Mouse (Mus musculus): ENCODE data around the gene Rtn4. TPM values are rescaled to one million over a fixed set of nuclear protein-coding genes. Genes with fewer than 3 reads are reported as not detected.
"Not testable (repeated sequence)": the region's sequence is repeated elsewhere in the genome, so short reads cannot be mapped to it uniquely, and the experiment has no call there.

Gene Rtn4
- 57.1 and 63.7 TPM in 2 replicates for polyA plus RNA-seq (2015; fragmentation: Nextera tagmentation; extraction: Ambion mirVana)

- 0 out of 2 replicates have a peak, but pooled peaks cover 4% of the 10 kb centered on the region for H3K4me1 ChIP-seq
- peak within 1 kb of the TSS; percentile 92 for H3K4me3 ChIP-seq (replicated peaks)
- no peaks in the 10 kb centered on the region for H3K36me3 ChIP-seq
- H3K27ac ChIP-seq, result peak within 1 kb of the TSS; percentile 97
- H3K27me3 ChIP-seq (replicated peaks), result no peaks in the 10 kb centered on the region
- H3K9me3 ChIP-seq, result no peaks in the 10 kb centered on the region
- peak; percentile 98 for ATAC-seq (ENCODE audit: insufficient read depth, low FRiP score, low read depth)
- H3K4me2 ChIP-seq, result peak within 1 kb of the TSS; percentile 53
- peak within 1 kb of the TSS; percentile 96 for H3K9ac ChIP-seq
- WGBS, result under 1% methylated on average over 43 of the region's 43 CpGs
Measured at GRCm38 (mm10) chr11:29692683-29693272, at the start of gene Rtn4. Gene Rtn4 (plus strand): TSS chr11:29692947.

- Histone ChIP-seq H3K4me3 (replicated peaks) (no peak overlapping the region), H3K4me2 (no peak overlapping the region), H3K36me3 (no peaks in the 10 kb centered on the region), H3K27ac (no peak overlapping the region), H3K9me3 (no peaks in the 10 kb centered on the region), H3K9ac (no peak overlapping the region), H3K27me3 (replicated peaks) (no peaks in the 10 kb centered on the region), H3K4me1 (no peaks in the 10 kb centered on the region)
- 86% methylated on average over 1 of the region's 1 CpGs for WGBS
- no peak for ATAC-seq (ENCODE audit: insufficient read depth, low FRiP score, low read depth)
Measured at GRCm38 (mm10) chr11:29644421-29644820, 48.3 kb upstream of the Rtn4 start.

GRCm38 (mm10) chr11:29645411-29646066, 47.2 kb upstream of the Rtn4 start:
- Histone ChIP-seq H3K36me3 (no peaks in the 10 kb centered on the region), H3K4me1 (no peaks in the 10 kb centered on the region), H3K4me3 (replicated peaks) (no peak overlapping the region), H3K9me3 (no peaks in the 10 kb centered on the region), H3K9ac (no peak overlapping the region), H3K27me3 (replicated peaks) (no peaks in the 10 kb centered on the region), H3K27ac (no peak overlapping the region), H3K4me2 (no peak overlapping the region)
- ATAC-seq (ENCODE audit: insufficient read depth, low FRiP score, low read depth), result 0 out of 2 replicates have a peak, but pooled peaks have one; percentile 7
- 73% methylated on average over 5 of the region's 5 CpGs for WGBS

- Histone ChIP-seq H3K4me2 (no peak overlapping the region), H3K4me3 (replicated peaks) (no peak overlapping the region), H3K27ac (no peak overlapping the region), H3K4me1 (no peaks in the 10 kb centered on the region), H3K9ac (no peak overlapping the region), H3K9me3 (no peaks in the 10 kb centered on the region), H3K27me3 (replicated peaks) (no peaks in the 10 kb centered on the region), H3K36me3 (no peaks in the 10 kb centered on the region)
- ATAC-seq (ENCODE audit: insufficient read depth, low FRiP score, low read depth), result no peak
- WGBS, result 53% methylated on average over 6 of the region's 6 CpGs
Measured at GRCm38 (mm10) chr11:29647568-29648319, 45.0 kb upstream of the Rtn4 start.

GRCm38 (mm10) chr11:29655381-29655780, 37.4 kb upstream of the Rtn4 start:
- not testable (repeated sequence) for H3K4me2 ChIP-seq; ATAC-seq (ENCODE audit: insufficient read depth, low FRiP score, low read depth)
- 92% methylated on average over 3 of the region's 3 CpGs for WGBS

GRCm38 (mm10) chr11:29660740-29661139, 32.0 kb upstream of the Rtn4 start:
- no peak overlapping the region for H3K9ac ChIP-seq
- no peak overlapping the region for H3K4me2 ChIP-seq
- H3K4me3 ChIP-seq (replicated peaks), result no peak overlapping the region
- peak; percentile 35; the same call in 1 of the 2 replicates for ATAC-seq (ENCODE audit: insufficient read depth, low FRiP score, low read depth)
- 76% methylated on average over 2 of the region's 2 CpGs for WGBS
- no peaks in the 10 kb centered on the region for H3K27me3 ChIP-seq (replicated peaks)
- no peak overlapping the region for H3K27ac ChIP-seq
- no peaks in the 10 kb centered on the region for H3K4me1 ChIP-seq
- no peaks in the 10 kb centered on the region for H3K36me3 ChIP-seq
- no peaks in the 10 kb centered on the region for H3K9me3 ChIP-seq

More at GRCm38 (mm10) chr11:29655381-29655780, 37.4 kb upstream of the Rtn4 start:
- not testable (repeated sequence) for H3K27me3 ChIP-seq (replicated peaks); H3K4me1 ChIP-seq; H3K9ac ChIP-seq; H3K9me3 ChIP-seq; H3K4me3 ChIP-seq (replicated peaks); H3K27ac ChIP-seq; H3K36me3 ChIP-seq

- 95% methylated on average over 3 of the region's 3 CpGs for WGBS
Measured at GRCm38 (mm10) chr11:29667634-29668033, 25.1 kb upstream of the Rtn4 start.

GRCm38 (mm10) chr11:29669706-29670105, 23.0 kb upstream of the Rtn4 start:
- H3K4me3 ChIP-seq (replicated peaks), result no peak overlapping the region
- H3K4me1 ChIP-seq, result no peaks in the 10 kb centered on the region
- no peak overlapping the region for H3K27ac ChIP-seq
- 69% methylated on average over 4 of the region's 4 CpGs for WGBS
- no peaks in the 10 kb centered on the region for H3K36me3 ChIP-seq
- no peak overlapping the region for H3K4me2 ChIP-seq
- no peaks in the 10 kb centered on the region for H3K9me3 ChIP-seq
- no peak for ATAC-seq (ENCODE audit: insufficient read depth, low FRiP score, low read depth)
- no peaks in the 10 kb centered on the region for H3K27me3 ChIP-seq (replicated peaks)
- H3K9ac ChIP-seq, result no peak overlapping the region

More at GRCm38 (mm10) chr11:29667634-29668033, 25.1 kb upstream of the Rtn4 start:
- H3K27me3 ChIP-seq (replicated peaks), result no peaks in the 10 kb centered on the region
- no peaks in the 10 kb centered on the region for H3K4me1 ChIP-seq
- ATAC-seq (ENCODE audit: insufficient read depth, low FRiP score, low read depth), result no peak
- H3K4me2 ChIP-seq, result no peak overlapping the region
- no peaks in the 10 kb centered on the region for H3K9me3 ChIP-seq
- no peak overlapping the region for H3K4me3 ChIP-seq (replicated peaks)
- no peak overlapping the region for H3K27ac ChIP-seq
- no peaks in the 10 kb centered on the region for H3K36me3 ChIP-seq
- H3K9ac ChIP-seq, result no peak overlapping the region

GRCm38 (mm10) chr11:29673359-29673758, 19.4 kb upstream of the Rtn4 start:
- WGBS, result 60% methylated on average over 2 of the region's 2 CpGs
- no peaks in the 10 kb centered on the region for H3K4me1 ChIP-seq
- no peak overlapping the region for H3K27ac ChIP-seq
- H3K36me3 ChIP-seq, result no peaks in the 10 kb centered on the region
- no peak overlapping the region for H3K4me2 ChIP-seq
- H3K4me3 ChIP-seq (replicated peaks), result no peak overlapping the region
- no peaks in the 10 kb centered on the region for H3K27me3 ChIP-seq (replicated peaks)
- no peak overlapping the region for H3K9ac ChIP-seq
- no peaks in the 10 kb centered on the region for H3K9me3 ChIP-seq
- ATAC-seq (ENCODE audit: insufficient read depth, low FRiP score, low read depth), result no peak

- Histone ChIP-seq H3K9ac (no peak overlapping the region), H3K4me2 (no peak overlapping the region), H3K36me3 (no peaks in the 10 kb centered on the region), H3K4me1 (no peaks in the 10 kb centered on the region), H3K27ac (no peak overlapping the region), H3K27me3 (replicated peaks) (no peaks in the 10 kb centered on the region), H3K9me3 (no peaks in the 10 kb centered on the region), H3K4me3 (replicated peaks) (no peak overlapping the region)
- WGBS, result 89% methylated on average over 4 of the region's 4 CpGs
- no peak for ATAC-seq (ENCODE audit: insufficient read depth, low FRiP score, low read depth)
Measured at GRCm38 (mm10) chr11:29676718-29677117, 16.0 kb upstream of the Rtn4 start.

- Histone ChIP-seq H3K4me2 (no peak overlapping the region), H3K36me3 (no peaks in the 10 kb centered on the region), H3K9me3 (no peaks in the 10 kb centered on the region), H3K4me1 (no peaks in the 10 kb centered on the region), H3K27me3 (replicated peaks) (no peaks in the 10 kb centered on the region), H3K4me3 (replicated peaks) (no peak overlapping the region), H3K9ac (no peak overlapping the region), H3K27ac (no peak overlapping the region)
- 79% methylated on average over 3 of the region's 3 CpGs for WGBS
- ATAC-seq (ENCODE audit: insufficient read depth, low FRiP score, low read depth), result no peak
Measured at GRCm38 (mm10) chr11:29679942-29680341, 12.8 kb upstream of the Rtn4 start.

- Histone ChIP-seq H3K9me3 (no peaks in the 10 kb centered on the region), H3K4me3 (replicated peaks) (no peak overlapping the region), H3K27me3 (replicated peaks) (no peaks in the 10 kb centered on the region), H3K27ac (no peak overlapping the region), H3K9ac (no peak overlapping the region), H3K36me3 (no peaks in the 10 kb centered on the region), H3K4me2 (no peak overlapping the region), H3K4me1 (no peaks in the 10 kb centered on the region)
- 73% methylated on average over 3 of the region's 3 CpGs for WGBS
- no peak for ATAC-seq (ENCODE audit: insufficient read depth, low FRiP score, low read depth)
Measured at GRCm38 (mm10) chr11:29680771-29681170, 12.0 kb upstream of the Rtn4 start.
